Mouse (Mus musculus) heart, adult 2 months (tissue): ENCODE measurements around the gene Hs6st3.

Experiments
- CTCF ChIP-seq: fragments of 200-600 bp; IDR thresholded peaks from 2 replicates; pipeline ENCODE4 v1.8.1; 2022; ENCODE audit warnings: antibody characterized with exemption, mild to moderate bottlenecking, moderate library complexity
- POLR2A ChIP-seq: fragments of 200-500 bp; IDR thresholded peaks from 2 replicates; pipeline ENCODE4 v1.6.1; 2011; ENCODE audit warnings: mild to moderate bottlenecking, low read depth, low read length, control low read depth; ENCODE audit not compliant: insufficient read depth

DNA sequence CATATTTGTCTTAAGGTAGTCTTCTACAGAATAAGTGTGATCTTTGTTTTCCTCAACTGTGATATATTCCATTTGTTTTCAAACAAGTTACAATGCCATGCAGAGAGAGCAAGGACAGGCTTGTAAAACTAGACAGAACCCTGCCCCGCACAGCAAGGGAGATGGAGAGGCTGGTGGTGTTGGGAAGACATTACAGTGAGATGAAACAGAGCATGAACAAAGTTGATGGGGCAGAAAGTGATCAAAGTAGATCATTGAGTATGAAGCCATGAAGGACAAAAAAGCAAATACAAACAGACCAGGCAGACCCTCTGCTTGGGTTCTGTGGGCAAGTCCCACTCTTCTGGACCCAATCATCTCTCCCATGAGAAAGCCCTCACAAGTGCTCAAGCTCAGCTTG is 781.0 kb downstream of the Hs6st3 start:
- no peak for TF ChIP-seq POLR2A
- no peak for TF ChIP-seq CTCF
